In the genomic region with DNA sequence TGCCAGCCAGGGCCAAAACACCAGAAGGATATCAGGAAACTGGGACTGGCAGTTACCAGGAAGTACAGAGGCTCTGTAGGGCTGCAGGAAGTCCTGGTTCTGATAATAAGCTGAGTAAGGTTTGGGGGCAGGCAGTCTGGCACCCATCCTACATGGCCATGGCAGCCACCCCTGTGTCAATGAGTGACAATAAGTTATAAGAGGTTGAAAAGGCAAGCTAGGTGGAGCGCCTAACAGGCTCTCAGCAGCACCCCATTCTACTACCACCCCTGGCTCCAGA, we compare ENCODE assay signal across 12 mouse cellular contexts. TPM values are rescaled to one million over a fixed set of nuclear protein-coding genes. Genes with fewer than 3 reads are reported as not detected.
DNase-seq lines count a peak whose midpoint lies in the region; ATAC-seq lines count a peak whose summit lies in the region.
"Had no signal": no experiment of that assay in that cellular context is flagged by ENCODE, and none has a peak within 500 bp of the region (broad histone marks: within the 10 kb centered on the region; RNA-seq: fewer than 3 reads in every experiment).

No protein-coding gene starts in this region.

- H3K36me3 ChIP-seq in heart, embryonic 13.5 days, result no peaks in the 10 kb centered on the region
- H3K36me3 ChIP-seq in hindbrain, embryonic 15.5 days, result no peaks in the 10 kb centered on the region
- no peaks in the 10 kb centered on the region for H3K36me3 ChIP-seq in neural tube, embryonic 15.5 days

- H3K9ac ChIP-seq in heart, embryonic 13.5 days, result no peak overlapping the region
- no peak overlapping the region for H3K9ac ChIP-seq in hindbrain, embryonic 15.5 days
- no peak overlapping the region for H3K9ac ChIP-seq in neural tube, embryonic 15.5 days (replicated peaks)

- no peak overlapping the region for H3K4me3 ChIP-seq in heart, embryonic 13.5 days
- H3K4me3 ChIP-seq in hindbrain, embryonic 15.5 days, result no peak overlapping the region
- no peak overlapping the region for H3K4me3 ChIP-seq in neural tube, embryonic 15.5 days (replicated peaks)

- ATAC-seq in heart, embryonic 13.5 days (ENCODE audit: extremely low read depth, insufficient number of reproducible peaks, low FRiP score, low TSS enrichment), result no peak
- no peak for ATAC-seq in hindbrain, embryonic 15.5 days (ENCODE audit: low FRiP score, low read depth)
- no peak for ATAC-seq in neural tube, embryonic 15.5 days (ENCODE audit: low FRiP score)
- ATAC-seq in activated CD4-positive, CD25-positive, alpha-beta regulatory T cell, adult 4 months, result no peak

- DNase-seq in heart, postnatal 14 days, result no peak
- peak; percentile 51 for DNase-seq in lung, postnatal 36 days
- no peak for DNase-seq in lung, postnatal 25 days (ENCODE audit: low spot score)
- DNase-seq in MN1 (ENCODE audit: low spot score), result no peak
- DNase-seq: B cell, adult 2 months; cerebellum, adult 9-11 months; left cerebral cortex, postnatal 4 days had no signal

- H3K4me1 ChIP-seq in heart, embryonic 13.5 days, result peaks cover 45% of the 10 kb centered on the region
- H3K4me1 ChIP-seq in hindbrain, embryonic 15.5 days (replicated peaks), result peaks cover 16% of the 10 kb centered on the region
- peaks cover 21% of the 10 kb centered on the region for H3K4me1 ChIP-seq in neural tube, embryonic 15.5 days

- peak overlapping the region; percentile 61 for H3K27ac ChIP-seq in heart, embryonic 13.5 days (replicated peaks)
- 0 out of 2 replicates have a peak overlapping the region, but pooled peaks have one; percentile 69 for H3K27ac ChIP-seq in hindbrain, embryonic 15.5 days (replicated peaks)
- H3K27ac ChIP-seq in neural tube, embryonic 15.5 days (replicated peaks), result peak overlapping the region; percentile 73

- peaks cover 5% of the 10 kb centered on the region for H3K27me3 ChIP-seq in heart, embryonic 13.5 days (replicated peaks)
- H3K27me3 ChIP-seq in hindbrain, embryonic 15.5 days, result no peaks in the 10 kb centered on the region
- H3K27me3 ChIP-seq in neural tube, embryonic 15.5 days (replicated peaks), result no peaks in the 10 kb centered on the region; the same call in 1 of the 2 replicates

- 65% methylated on average over 1 of the region's 1 CpGs for WGBS in heart, embryonic 13.5 days
- WGBS in hindbrain, embryonic 15.5 days, result 100% methylated on average over 1 of the region's 1 CpGs
- 95% methylated on average over 1 of the region's 1 CpGs for WGBS in neural tube, embryonic 15.5 days

- no peak overlapping the region for H3K4me2 ChIP-seq in heart, embryonic 13.5 days
- H3K4me2 ChIP-seq in hindbrain, embryonic 15.5 days, result no peak overlapping the region
- no peak overlapping the region for H3K4me2 ChIP-seq in neural tube, embryonic 15.5 days

- H3K9me3 ChIP-seq in heart, embryonic 13.5 days, result no peaks in the 10 kb centered on the region
- no peaks in the 10 kb centered on the region for H3K9me3 ChIP-seq in hindbrain, embryonic 15.5 days
- H3K9me3 ChIP-seq in neural tube, embryonic 15.5 days (replicated peaks), result no peaks in the 10 kb centered on the region

- intact Hi-C loops in heart, postnatal 14 days (cut with DNase I), result no loop called here

RNA-seq across cellular contexts. Expression of a gene that starts 15.2 kb away (rescaled TPM):
- polyA plus RNA-seq in heart, embryonic 13.5 days (2015; fragmentation: Nextera tagmentation; extraction: Ambion mirVana), result 4.1 and 4.3 TPM in 2 replicates
- 10 to 100 TPM; 12.7 to 13.0 TPM for total RNA-seq in heart, postnatal 14 days (2021)
- polyA plus RNA-seq in hindbrain, embryonic 15.5 days (2015; fragmentation: Nextera tagmentation; extraction: Ambion mirVana), result 39.4 and 40.5 TPM in 2 replicates
- polyA plus RNA-seq in neural tube, embryonic 15.5 days (2015; fragmentation: Nextera tagmentation; extraction: Ambion mirVana), result 36.0 and 43.6 TPM in 2 replicates
- polyA plus RNA-seq in activated CD4-positive, CD25-positive, alpha-beta regulatory T cell, adult 4 months (2017; shearing (Covaris generic)), result under 1 TPM in 1 of 2 experiments, not detected in 1; 0.11 TPM
- total RNA-seq: monocyte, adult 5-6 weeks had no signal

RNA-seq across cellular contexts. Expression of a gene that starts 48.1 kb away (rescaled TPM):
- 32.0 and 33.0 TPM in 2 replicates for polyA plus RNA-seq in heart, embryonic 13.5 days (2015; fragmentation: Nextera tagmentation; extraction: Ambion mirVana)
- total RNA-seq in heart, postnatal 14 days (2021), result 10 to 100 TPM; 17.0 to 17.8 TPM
- polyA plus RNA-seq in hindbrain, embryonic 15.5 days (2015; fragmentation: Nextera tagmentation; extraction: Ambion mirVana), result 31.4 and 32.7 TPM in 2 replicates
- polyA plus RNA-seq in neural tube, embryonic 15.5 days (2015; fragmentation: Nextera tagmentation; extraction: Ambion mirVana), result 27.7 and 29.7 TPM in 2 replicates
- 10 to 100 TPM; 26.9 to 27.1 TPM for polyA plus RNA-seq in activated CD4-positive, CD25-positive, alpha-beta regulatory T cell, adult 4 months (2017; shearing (Covaris generic))

RNA-seq across cellular contexts. Expression of a gene that starts 48.4 kb away (rescaled TPM):
- polyA plus RNA-seq in heart, embryonic 13.5 days (2015; fragmentation: Nextera tagmentation; extraction: Ambion mirVana), result 122 and 125 TPM in 2 replicates
- total RNA-seq in heart, postnatal 14 days (2021), result 10 to 100 TPM in 1 of 2 experiments, 1 to 10 TPM in 1; 6.8 to 12.0 TPM
- polyA plus RNA-seq in hindbrain, embryonic 15.5 days (2015; fragmentation: Nextera tagmentation; extraction: Ambion mirVana), result 40.9 and 48.9 TPM in 2 replicates
- polyA plus RNA-seq in neural tube, embryonic 15.5 days (2015; fragmentation: Nextera tagmentation; extraction: Ambion mirVana), result 27.5 and 61.7 TPM in 2 replicates
- polyA plus RNA-seq in activated CD4-positive, CD25-positive, alpha-beta regulatory T cell, adult 4 months (2017; shearing (Covaris generic)), result 10 to 100 TPM; 51.6 to 56.2 TPM

RNA-seq across cellular contexts. Expression of a gene that starts 53.9 kb away (rescaled TPM):
- 114 and 121 TPM in 2 replicates for polyA plus RNA-seq in heart, embryonic 13.5 days (2015; fragmentation: Nextera tagmentation; extraction: Ambion mirVana)
- 10 to 100 TPM; 17.8 to 22.2 TPM for total RNA-seq in heart, postnatal 14 days (2021)
- polyA plus RNA-seq in hindbrain, embryonic 15.5 days (2015; fragmentation: Nextera tagmentation; extraction: Ambion mirVana), result 118 and 127 TPM in 2 replicates
- polyA plus RNA-seq in neural tube, embryonic 15.5 days (2015; fragmentation: Nextera tagmentation; extraction: Ambion mirVana), result 120 and 157 TPM in 2 replicates
- polyA plus RNA-seq in activated CD4-positive, CD25-positive, alpha-beta regulatory T cell, adult 4 months (2017; shearing (Covaris generic)), result 100 to 1,000 TPM; 182 to 187 TPM
